Mouse (Mus musculus): Measurements from ENCODE around the gene Tmc7. TPM values are rescaled to one million over a fixed set of nuclear protein-coding genes. Genes with fewer than 3 reads are reported as not detected.

Gene Tmc7
- total RNA-seq, 1 experiment, result 2.9 TPM

DNA sequence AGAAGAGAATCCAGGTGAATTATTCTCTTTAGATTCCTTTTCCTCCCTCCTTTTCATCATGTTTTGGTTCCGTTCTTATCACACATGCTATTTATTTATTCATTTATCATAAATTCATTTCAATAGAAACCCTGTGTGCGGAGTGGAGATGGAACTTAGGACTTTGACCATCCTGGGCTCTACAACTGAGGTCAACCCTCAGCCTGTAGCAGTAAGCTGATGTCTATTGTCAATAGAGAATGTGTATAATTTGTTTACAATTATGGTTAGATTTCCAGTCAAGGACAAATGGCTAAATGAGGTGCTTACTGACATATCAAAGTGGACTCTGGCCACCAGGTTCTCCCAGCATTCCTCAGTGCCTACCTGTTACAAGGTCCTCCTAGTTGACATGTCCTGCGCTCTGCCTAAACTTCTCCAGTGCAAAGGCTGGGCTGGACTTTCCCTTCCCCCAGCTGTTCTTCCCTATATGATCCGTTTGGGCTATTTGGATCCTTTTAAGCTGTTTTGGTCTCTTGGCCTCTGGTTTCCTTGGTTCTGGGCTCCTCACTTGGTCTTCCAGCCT is 26.7 kb upstream of the Tmc7 start:
- no peak overlapping the region for H3K27ac ChIP-seq (ENCODE audit: insufficient read depth, low read depth, low read length, poor library complexity, severe bottlenecking)
- H3K9ac ChIP-seq (ENCODE audit: insufficient read depth, low read depth, low read length, poor library complexity, severe bottlenecking), result no peak overlapping the region
- no peaks in the 10 kb centered on the region for H3K9me3 ChIP-seq (ENCODE audit: control insufficient read depth, insufficient read depth, low read depth, low read length)
- no peak overlapping the region for H3K4me3 ChIP-seq (ENCODE audit: insufficient read depth in 1 of 2, low read depth in 1 of 2, low read length in 2 of 2, poor library complexity in 1 of 2, severe bottlenecking in 1 of 2)
- DNase-seq (ENCODE audit: low read depth, low spot score), result no peak
- H3K36me3 ChIP-seq (ENCODE audit: control insufficient read depth, insufficient read depth, low read length, poor library complexity, severe bottlenecking), result no peaks in the 10 kb centered on the region
- TF ChIP-seq HCFC1 (IDR thresholded peaks at IDR 0.05; ENCODE audit: borderline replicate concordance, insufficient read depth, low read length), result no peak
- no peak for TF ChIP-seq ZC3H11A (IDR thresholded peaks at IDR 0.05; ENCODE audit: borderline replicate concordance, low read depth, low read length)
- no peak for TF ChIP-seq CHD2 (IDR thresholded peaks at IDR 0.05; ENCODE audit: low read depth, low read length)
- no peak for TF ChIP-seq ZNF384 (IDR thresholded peaks at IDR 0.05; ENCODE audit: low read depth, low read length)
- TF ChIP-seq MAFK (IDR thresholded peaks at IDR 0.05; ENCODE audit: insufficient read depth, low read depth, low read length), result no peak
- in situ Hi-C loops (cut with MboI; ENCODE audit: low sequenced_read_pairs in 2 of 2, unreplicated experiment in 2 of 2), result no loop called here
- peaks cover 5 to 7% of the 10 kb centered on the region in 2 experiments; a peak in 2 of 4 replicates for H3K4me1 ChIP-seq (ENCODE audit: control insufficient read depth in 2 of 2, insufficient read depth in 2 of 2, low read length in 2 of 2, poor library complexity in 1 of 2)

GRCm38 (mm10) chr7:118610721-118611120 is 26.2 kb upstream of the Tmc7 start:
- no peaks in the 10 kb centered on the region for H3K36me3 ChIP-seq (ENCODE audit: control insufficient read depth, insufficient read depth, low read length, poor library complexity, severe bottlenecking)
- H3K4me3 ChIP-seq (ENCODE audit: insufficient read depth in 1 of 2, low read depth in 1 of 2, low read length in 2 of 2, poor library complexity in 1 of 2, severe bottlenecking in 1 of 2), result no peak overlapping the region
- no peaks in the 10 kb centered on the region for H3K9me3 ChIP-seq (ENCODE audit: control insufficient read depth, insufficient read depth, low read depth, low read length)
- peaks cover 5 to 7% of the 10 kb centered on the region in 2 experiments; a peak in 2 of 4 replicates for H3K4me1 ChIP-seq (ENCODE audit: control insufficient read depth in 2 of 2, insufficient read depth in 2 of 2, low read length in 2 of 2, poor library complexity in 1 of 2)
- TF ChIP-seq HCFC1 (IDR thresholded peaks at IDR 0.05; ENCODE audit: borderline replicate concordance, insufficient read depth, low read length), result no peak
- TF ChIP-seq ZNF384 (IDR thresholded peaks at IDR 0.05; ENCODE audit: low read depth, low read length), result no peak
- no peak for TF ChIP-seq MAFK (IDR thresholded peaks at IDR 0.05; ENCODE audit: insufficient read depth, low read depth, low read length)
- no peak for TF ChIP-seq CHD2 (IDR thresholded peaks at IDR 0.05; ENCODE audit: low read depth, low read length)
- TF ChIP-seq ZC3H11A (IDR thresholded peaks at IDR 0.05; ENCODE audit: borderline replicate concordance, low read depth, low read length), result no peak
- in situ Hi-C loops (cut with MboI; ENCODE audit: low sequenced_read_pairs in 2 of 2, unreplicated experiment in 2 of 2), result no loop called here
- DNase-seq (ENCODE audit: low read depth, low spot score), result no peak
- H3K9ac ChIP-seq (ENCODE audit: insufficient read depth, low read depth, low read length, poor library complexity, severe bottlenecking), result no peak overlapping the region
- no peak overlapping the region for H3K27ac ChIP-seq (ENCODE audit: insufficient read depth, low read depth, low read length, poor library complexity, severe bottlenecking)

- DNase-seq (ENCODE audit: low read depth, low spot score), result no peak
- Histone ChIP-seq H3K27ac (ENCODE audit: insufficient read depth, low read depth, low read length, poor library complexity, severe bottlenecking) (no peak overlapping the region), H3K4me1 (ENCODE audit: control insufficient read depth in 2 of 2, insufficient read depth in 2 of 2, low read length in 2 of 2, poor library complexity in 1 of 2) (peaks cover 5 to 7% of the 10 kb centered on the region in 2 experiments; a peak in 2 of 4 replicates), H3K4me3 (ENCODE audit: insufficient read depth in 1 of 2, low read depth in 1 of 2, low read length in 2 of 2, poor library complexity in 1 of 2, severe bottlenecking in 1 of 2) (no peak overlapping the region), H3K9me3 (ENCODE audit: control insufficient read depth, insufficient read depth, low read depth, low read length) (no peaks in the 10 kb centered on the region), H3K36me3 (ENCODE audit: control insufficient read depth, insufficient read depth, low read length, poor library complexity, severe bottlenecking) (no peaks in the 10 kb centered on the region), H3K9ac (ENCODE audit: insufficient read depth, low read depth, low read length, poor library complexity, severe bottlenecking) (no peak overlapping the region)
- no peak for TF ChIP-seq ZC3H11A (IDR thresholded peaks at IDR 0.05; ENCODE audit: borderline replicate concordance, low read depth, low read length)
- no peak for TF ChIP-seq ZNF384 (IDR thresholded peaks at IDR 0.05; ENCODE audit: low read depth, low read length)
- TF ChIP-seq CHD2 (IDR thresholded peaks at IDR 0.05; ENCODE audit: low read depth, low read length), result no peak
- no peak for TF ChIP-seq HCFC1 (IDR thresholded peaks at IDR 0.05; ENCODE audit: borderline replicate concordance, insufficient read depth, low read length)
- no peak for TF ChIP-seq MAFK (IDR thresholded peaks at IDR 0.05; ENCODE audit: insufficient read depth, low read depth, low read length)
- in situ Hi-C loops (cut with MboI; ENCODE audit: low sequenced_read_pairs in 2 of 2, unreplicated experiment in 2 of 2), result no loop called here
Observed at GRCm38 (mm10) chr7:118609815-118610214, 25.3 kb upstream of the Tmc7 start.

GRCm38 (mm10) chr7:118604842-118605241 is 20.3 kb upstream of the Tmc7 start:
- Histone ChIP-seq H3K9me3 (ENCODE audit: control insufficient read depth, insufficient read depth, low read depth, low read length) (no peaks in the 10 kb centered on the region), H3K4me3 (ENCODE audit: insufficient read depth in 1 of 2, low read depth in 1 of 2, low read length in 2 of 2, poor library complexity in 1 of 2, severe bottlenecking in 1 of 2) (no peak overlapping the region), H3K4me1 (ENCODE audit: control insufficient read depth in 2 of 2, insufficient read depth in 2 of 2, low read length in 2 of 2, poor library complexity in 1 of 2) (no peaks in the 10 kb centered on the region), H3K9ac (ENCODE audit: insufficient read depth, low read depth, low read length, poor library complexity, severe bottlenecking) (no peak overlapping the region), H3K27ac (ENCODE audit: insufficient read depth, low read depth, low read length, poor library complexity, severe bottlenecking) (no peak overlapping the region), H3K36me3 (ENCODE audit: control insufficient read depth, insufficient read depth, low read length, poor library complexity, severe bottlenecking) (no peaks in the 10 kb centered on the region)
- no peak for TF ChIP-seq CHD2 (IDR thresholded peaks at IDR 0.05; ENCODE audit: low read depth, low read length)
- no peak for TF ChIP-seq HCFC1 (IDR thresholded peaks at IDR 0.05; ENCODE audit: borderline replicate concordance, insufficient read depth, low read length)
- no peak for TF ChIP-seq ZNF384 (IDR thresholded peaks at IDR 0.05; ENCODE audit: low read depth, low read length)
- no peak for TF ChIP-seq ZC3H11A (IDR thresholded peaks at IDR 0.05; ENCODE audit: borderline replicate concordance, low read depth, low read length)
- TF ChIP-seq MAFK (IDR thresholded peaks at IDR 0.05; ENCODE audit: insufficient read depth, low read depth, low read length), result no peak
- in situ Hi-C loops (cut with MboI; ENCODE audit: low sequenced_read_pairs in 2 of 2, unreplicated experiment in 2 of 2), result no loop called here
- no peak for DNase-seq (ENCODE audit: low read depth, low spot score)
